Mouse (Mus musculus) duodenum, adult 2 months (tissue): Measurements from ENCODE around the gene Kl. TPM values are rescaled to one million over a fixed set of nuclear protein-coding genes. Genes with fewer than 3 reads are reported as not detected.

ENCODE experiments used
- polyA plus RNA-seq: library from polyadenylated mRNA; depleted of rRNA; stranded (reverse); fragments of >200 nt; gene quantifications from 2 replicates; pipeline ENCODE4 v1.2.3, GENCODE M21; 2012; ENCODE audit warnings: low replicate concordance; rRNA removed

Kl gene
- polyA plus RNA-seq: 0.06 and 0.58 TPM in 2 replicates

DNA sequence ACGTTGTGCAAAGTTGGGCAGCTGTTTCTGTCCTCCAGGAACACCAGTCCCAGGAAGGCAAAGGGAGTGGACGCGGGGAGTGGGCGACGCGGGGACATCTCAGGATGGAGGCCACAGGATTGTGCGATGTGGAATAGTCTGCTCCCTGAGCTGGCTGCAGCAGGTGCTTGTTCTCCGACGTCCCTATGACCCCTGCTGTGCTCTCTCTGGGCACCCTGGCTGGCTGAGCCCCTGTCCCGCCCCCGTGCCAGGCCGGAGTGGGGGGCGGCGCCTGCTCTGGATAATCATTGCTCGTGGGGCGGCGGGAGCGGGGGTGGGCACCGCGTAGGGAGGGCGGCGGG is at the start of gene Kl:
Gene Kl, plus strand, starts transcription at position 280 of the 341 bp plus-strand sequence.

